Mouse (Mus musculus): ENCODE results near the gene Trmt1. TPM values are rescaled to one million over a fixed set of nuclear protein-coding genes. Genes with fewer than 3 reads are reported as not detected.
A peak's percentile ranks its signal among the peaks of the same experiment; 100 is the strongest.

Trmt1 gene
- polyA plus RNA-seq, 1 experiment from 2014 or later = 72.7 TPM

- H3K27me3 ChIP-seq = peaks cover 60% of the 10 kb centered on the region
- peaks cover 29% of the 10 kb centered on the region for H3K36me3 ChIP-seq
Observed at GRCm38 (mm10) chr8:84707267-84707883, 21.3 kb downstream of the Trmt1 start.

GRCm38 (mm10) chr8:84708071-84708541 is 22.0 kb downstream of the Trmt1 start:
- Histone ChIP-seq H3K36me3 (peaks cover 29% of the 10 kb centered on the region), H3K27me3 (peaks cover 53% of the 10 kb centered on the region), H3K4me1 (peaks cover 86% of the 10 kb centered on the region), H3K4me3 (peak overlapping the region; percentile 18; the same call in 1 of the 2 replicates), H3K9me3 (no peaks in the 10 kb centered on the region), H3K4me2 (replicated peaks) (peak overlapping the region; percentile 49), H3K9ac (peak overlapping the region; percentile 61), H3K27ac (no peak overlapping the region; the same call in 1 of the 2 replicates)
- no peak for ATAC-seq (ENCODE audit: low FRiP score, low read depth)
- WGBS = 21% methylated on average over 15 of the region's 15 CpGs

More at GRCm38 (mm10) chr8:84707267-84707883, 21.3 kb downstream of the Trmt1 start:
- H3K9ac ChIP-seq = peak overlapping the region; percentile 61
- 16% methylated on average over 22 of the region's 22 CpGs for WGBS
- ATAC-seq (ENCODE audit: low FRiP score, low read depth) = no peak
- H3K4me3 ChIP-seq = peak overlapping the region; percentile 24
- H3K4me1 ChIP-seq = peaks cover 81% of the 10 kb centered on the region
- H3K27ac ChIP-seq = peak overlapping the region; percentile 33; the same call in 1 of the 2 replicates
- no peaks in the 10 kb centered on the region for H3K9me3 ChIP-seq
- H3K4me2 ChIP-seq (replicated peaks) = peak overlapping the region; percentile 49

- WGBS = 16% methylated on average over 12 of the region's 12 CpGs
- peaks cover 45% of the 10 kb centered on the region for H3K27me3 ChIP-seq
- H3K9me3 ChIP-seq = no peaks in the 10 kb centered on the region
- peaks cover 36% of the 10 kb centered on the region for H3K36me3 ChIP-seq
- H3K9ac ChIP-seq = peak overlapping the region; percentile 35
- H3K27ac ChIP-seq = peak overlapping the region; percentile 49; the same call in 1 of the 2 replicates
- no peak overlapping the region; the same call in 1 of the 2 replicates for H3K4me2 ChIP-seq (replicated peaks)
- H3K4me1 ChIP-seq = peaks cover 90% of the 10 kb centered on the region
- peak; percentile 13; the same call in 1 of the 2 replicates for ATAC-seq (ENCODE audit: low FRiP score, low read depth)
- no peak overlapping the region for H3K4me3 ChIP-seq
Observed at GRCm38 (mm10) chr8:84708774-84709475, 22.8 kb downstream of the Trmt1 start.

GRCm38 (mm10) chr8:84709931-84710330 is 23.8 kb downstream of the Trmt1 start:
- WGBS = 86% methylated on average over 1 of the region's 1 CpGs
- no peak overlapping the region for H3K4me2 ChIP-seq (replicated peaks)

GRCm38 (mm10) chr8:84711312-84711711 is 25.2 kb downstream of the Trmt1 start:
- Histone ChIP-seq H3K9me3 (no peaks in the 10 kb centered on the region), H3K27me3 (peaks cover 25% of the 10 kb centered on the region), H3K27ac (peak overlapping the region; percentile 97), H3K4me1 (peaks cover 92% of the 10 kb centered on the region), H3K36me3 (peaks cover 48% of the 10 kb centered on the region), H3K9ac (peak overlapping the region; percentile 46), H3K4me3 (0 out of 2 replicates have a peak overlapping the region, but pooled peaks have one; percentile 1), H3K4me2 (replicated peaks) (peak overlapping the region; percentile 49)
- ATAC-seq (ENCODE audit: low FRiP score, low read depth) = no peak
- 42% methylated on average over 3 of the region's 3 CpGs for WGBS

More at GRCm38 (mm10) chr8:84709931-84710330, 23.8 kb downstream of the Trmt1 start:
- H3K27ac ChIP-seq = peak overlapping the region; percentile 49; the same call in 1 of the 2 replicates
- no peak for ATAC-seq (ENCODE audit: low FRiP score, low read depth)
- H3K27me3 ChIP-seq = peaks cover 35% of the 10 kb centered on the region
- H3K9ac ChIP-seq = no peak overlapping the region
- no peaks in the 10 kb centered on the region for H3K9me3 ChIP-seq
- peaks cover 92% of the 10 kb centered on the region for H3K4me1 ChIP-seq
- peaks cover 40% of the 10 kb centered on the region for H3K36me3 ChIP-seq
- H3K4me3 ChIP-seq = no peak overlapping the region

- Histone ChIP-seq H3K36me3 (peaks cover 52% of the 10 kb centered on the region), H3K9me3 (no peaks in the 10 kb centered on the region), H3K4me2 (replicated peaks) (peak overlapping the region; percentile 49), H3K4me1 (peaks cover 92% of the 10 kb centered on the region), H3K27ac (peak overlapping the region; percentile 97), H3K4me3 (peak overlapping the region; percentile 12; the same call in 1 of the 2 replicates), H3K9ac (peak overlapping the region; percentile 46; the same call in 1 of the 2 replicates), H3K27me3 (peaks cover 17% of the 10 kb centered on the region)
- WGBS = 6% methylated on average over 11 of the region's 11 CpGs
- peak; percentile 90 for ATAC-seq (ENCODE audit: low FRiP score, low read depth)
Observed at GRCm38 (mm10) chr8:84711933-84712758, 26.0 kb downstream of the Trmt1 start.

GRCm38 (mm10) chr8:84712759-84713120 is 26.6 kb downstream of the Trmt1 start:
- H3K9me3 ChIP-seq = no peaks in the 10 kb centered on the region
- H3K27ac ChIP-seq = peak overlapping the region; percentile 97
- peak; percentile 58 for ATAC-seq (ENCODE audit: low FRiP score, low read depth)
- H3K4me3 ChIP-seq = no peak overlapping the region
- H3K36me3 ChIP-seq = peaks cover 52% of the 10 kb centered on the region
- H3K27me3 ChIP-seq = peaks cover 11% of the 10 kb centered on the region
- H3K4me1 ChIP-seq = peaks cover 92% of the 10 kb centered on the region
- peak overlapping the region; percentile 15; the same call in 1 of the 2 replicates for H3K4me2 ChIP-seq (replicated peaks)
- H3K9ac ChIP-seq = peak overlapping the region; percentile 45; the same call in 1 of the 2 replicates
- 20% methylated on average over 3 of the region's 3 CpGs for WGBS

GRCm38 (mm10) chr8:84713381-84713780 is 27.3 kb downstream of the Trmt1 start:
- no peak for ATAC-seq (ENCODE audit: low FRiP score, low read depth)
- peak overlapping the region; percentile 15; the same call in 1 of the 2 replicates for H3K4me2 ChIP-seq (replicated peaks)

GRCm38 (mm10) chr8:84714161-84714560 is 28.1 kb downstream of the Trmt1 start:
- no peak overlapping the region for H3K4me2 ChIP-seq (replicated peaks)
- peak overlapping the region; percentile 97 for H3K27ac ChIP-seq
- 62% methylated on average over 4 of the region's 4 CpGs for WGBS
- no peak overlapping the region for H3K4me3 ChIP-seq
- H3K9me3 ChIP-seq = no peaks in the 10 kb centered on the region
- peaks cover 92% of the 10 kb centered on the region for H3K4me1 ChIP-seq
- H3K9ac ChIP-seq = peak overlapping the region; percentile 45
- peaks cover 58% of the 10 kb centered on the region for H3K36me3 ChIP-seq
- no peak for ATAC-seq (ENCODE audit: low FRiP score, low read depth)
- H3K27me3 ChIP-seq = no peaks in the 10 kb centered on the region; the same call in 1 of the 2 replicates

More at GRCm38 (mm10) chr8:84713381-84713780, 27.3 kb downstream of the Trmt1 start:
- H3K9ac ChIP-seq = peak overlapping the region; percentile 45
- no peak overlapping the region for H3K4me3 ChIP-seq
- peaks cover 91% of the 10 kb centered on the region for H3K4me1 ChIP-seq
- WGBS = 40% methylated on average over 4 of the region's 4 CpGs
- H3K9me3 ChIP-seq = no peaks in the 10 kb centered on the region
- H3K27ac ChIP-seq = peak overlapping the region; percentile 97
- H3K27me3 ChIP-seq = peaks cover 5% of the 10 kb centered on the region
- H3K36me3 ChIP-seq = peaks cover 50% of the 10 kb centered on the region

- Histone ChIP-seq H3K4me2 (replicated peaks) (peak overlapping the region; percentile 21; the same call in 1 of the 2 replicates), H3K9ac (peak overlapping the region; percentile 39), H3K27ac (peak overlapping the region; percentile 90; the same call in 1 of the 2 replicates), H3K27me3 (no peaks in the 10 kb centered on the region; the same call in 1 of the 2 replicates), H3K9me3 (no peaks in the 10 kb centered on the region), H3K4me1 (peaks cover 90% of the 10 kb centered on the region), H3K36me3 (peaks cover 73% of the 10 kb centered on the region), H3K4me3 (no peak overlapping the region)
- WGBS = 9% methylated on average over 27 of the region's 27 CpGs
- ATAC-seq (ENCODE audit: low FRiP score, low read depth) = no peak
Observed at GRCm38 (mm10) chr8:84715893-84716468, 29.9 kb downstream of the Trmt1 start.

GRCm38 (mm10) chr8:84716790-84717189 is 30.7 kb downstream of the Trmt1 start:
- H3K4me1 ChIP-seq = peaks cover 90% of the 10 kb centered on the region
- no peak overlapping the region for H3K4me2 ChIP-seq (replicated peaks)
- H3K36me3 ChIP-seq = peaks cover 77% of the 10 kb centered on the region
- H3K4me3 ChIP-seq = no peak overlapping the region
- H3K27ac ChIP-seq = peak overlapping the region; percentile 90
- H3K27me3 ChIP-seq = no peaks in the 10 kb centered on the region; the same call in 1 of the 2 replicates
- 64% methylated on average over 11 of the region's 11 CpGs for WGBS
- ATAC-seq (ENCODE audit: low FRiP score, low read depth) = no peak
- H3K9me3 ChIP-seq = no peaks in the 10 kb centered on the region
- peak overlapping the region; percentile 39; the same call in 1 of the 2 replicates for H3K9ac ChIP-seq
